Mouse (Mus musculus) forebrain, embryonic 12.5 days (tissue): Measurements from ENCODE around the gene Tmem108. TPM values are rescaled to one million over a fixed set of nuclear protein-coding genes. Genes with fewer than 3 reads are reported as not detected.

Experiments
- ATAC-seq: fragments of 200-750 bp; cut with Nextera tagmentation; 2 replicates; pipeline ENCODE4 v1.8.0; 2017; ENCODE audit warnings: moderate TSS enrichment; ENCODE audit not compliant: low FRiP score
- H3K27ac ChIP-seq: fragments of 300-500 bp; sonication (generic); 2 replicates; pipeline ENCODE4 v1.5.1; 2016; ENCODE audit warnings: mild to moderate bottlenecking
- H3K27me3 ChIP-seq: fragments of 300-500 bp; sonication (generic); 2 replicates; pipeline ENCODE4 v1.6.1; 2016; ENCODE audit warnings: mild to moderate bottlenecking
- H3K36me3 ChIP-seq: fragments of 300-500 bp; sonication (generic); replicated peaks from 2 replicates; pipeline ENCODE4 v1.6.1; 2016; ENCODE audit warnings: mild to moderate bottlenecking
- H3K4me1 ChIP-seq: fragments of 300-500 bp; sonication (generic); 2 replicates; pipeline ENCODE4 v1.6.1; 2016
- H3K4me2 ChIP-seq: fragments of 300-500 bp; sonication (generic); 2 replicates; pipeline ENCODE4 v1.6.1; 2016; ENCODE audit warnings: mild to moderate bottlenecking, moderate library complexity
- H3K4me3 ChIP-seq: fragments of 300-500 bp; sonication (generic); replicated peaks from 2 replicates; pipeline ENCODE4 v1.5.1; 2016; ENCODE audit warnings: mild to moderate bottlenecking
- H3K9ac ChIP-seq: fragments of 300-500 bp; sonication (generic); 2 replicates; pipeline ENCODE4 v1.6.1; 2016; ENCODE audit warnings: mild to moderate bottlenecking
- H3K9me3 ChIP-seq: fragments of 300-500 bp; sonication (generic); 2 replicates; pipeline ENCODE4 v1.6.1; 2016
- WGBS: fragments of 180-500 bp; shearing (Covaris S2); methylation state at CpG from one replicate; pipeline ENCODE4 v1.1.7; 2016; 5-methylcytosine and 5-hydroxymethylcytosine counted together
- polyA plus RNA-seq: library from polyadenylated mRNA; unstranded; fragments of >200 nt; fragmentation: Nextera tagmentation; extraction: Ambion mirVana; gene quantifications from 2 replicates; pipeline ENCODE4 v1.2.1, GENCODE M21; 2016

Gene Tmem108
- polyA plus RNA-seq, 1 experiment from 2014 or later, result 34.5 TPM

- peaks cover 22% of the 10 kb centered on the region for H3K4me1 ChIP-seq
- WGBS, result 21% methylated on average over 7 of the region's 7 CpGs
- peaks cover 6% of the 10 kb centered on the region; the same call in 1 of the 2 replicates for H3K9me3 ChIP-seq
- peak overlapping the region; percentile 66 for H3K27ac ChIP-seq
- no peak overlapping the region for H3K4me3 ChIP-seq
- peaks cover 4% of the 10 kb centered on the region; the same call in 1 of the 2 replicates for H3K27me3 ChIP-seq
- H3K36me3 ChIP-seq, result no peaks in the 10 kb centered on the region
- H3K9ac ChIP-seq, result no peak overlapping the region
- H3K4me2 ChIP-seq, result peak overlapping the region; percentile 38
- ATAC-seq, result peak; percentile 67; the same call in 1 of the 2 replicates
Measured at GRCm38 (mm10) chr9:103443824-103444185, 317.8 kb downstream of the Tmem108 start.

GRCm38 (mm10) chr9:103443121-103443823, 318.4 kb downstream of the Tmem108 start:
- Histone ChIP-seq H3K4me1 (peaks cover 22% of the 10 kb centered on the region), H3K4me3 (no peak overlapping the region), H3K9ac (no peak overlapping the region), H3K27me3 (peaks cover 4% of the 10 kb centered on the region; the same call in 1 of the 2 replicates), H3K36me3 (no peaks in the 10 kb centered on the region), H3K4me2 (peak overlapping the region; percentile 38), H3K27ac (peak overlapping the region; percentile 66), H3K9me3 (peaks cover 6% of the 10 kb centered on the region; the same call in 1 of the 2 replicates)
- peak; percentile 74; the same call in 1 of the 2 replicates for ATAC-seq
- WGBS, result 12% methylated on average over 13 of the region's 13 CpGs

DNA sequence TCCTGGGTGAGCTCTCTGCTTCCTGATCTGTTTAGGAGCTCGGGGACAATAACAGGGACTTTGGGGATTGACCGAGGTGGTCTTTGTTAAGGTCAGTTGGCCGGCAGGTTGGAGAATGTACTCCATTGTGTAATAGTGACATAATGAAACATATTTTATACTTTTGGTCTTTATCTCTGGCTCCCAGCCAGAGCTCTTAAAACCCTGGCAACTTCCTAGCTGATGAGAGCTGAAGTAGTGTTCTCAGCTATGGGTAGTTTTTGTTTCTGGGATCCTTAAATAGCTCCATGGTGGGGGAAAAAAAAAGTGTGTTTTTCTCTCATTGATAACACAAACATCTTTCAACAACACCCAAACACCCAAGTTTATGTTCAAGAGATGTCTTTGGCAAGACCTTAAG, 321.0 kb downstream of the Tmem108 start:
- no peak for ATAC-seq
- Histone ChIP-seq H3K27ac (no peak overlapping the region), H3K4me3 (no peak overlapping the region), H3K36me3 (no peaks in the 10 kb centered on the region), H3K9me3 (peaks cover 6% of the 10 kb centered on the region; the same call in 1 of the 2 replicates), H3K4me2 (no peak overlapping the region), H3K9ac (no peak overlapping the region), H3K4me1 (peaks cover 22% of the 10 kb centered on the region), H3K27me3 (peaks cover 4% of the 10 kb centered on the region; the same call in 1 of the 2 replicates)
- WGBS, result 59% methylated on average over 3 of the region's 3 CpGs

- Histone ChIP-seq H3K4me2 (no peak overlapping the region), H3K9ac (no peak overlapping the region), H3K9me3 (no peaks in the 10 kb centered on the region), H3K4me1 (peaks cover 3% of the 10 kb centered on the region), H3K27ac (no peak overlapping the region), H3K4me3 (no peak overlapping the region), H3K27me3 (peaks cover 4% of the 10 kb centered on the region; the same call in 1 of the 2 replicates), H3K36me3 (no peaks in the 10 kb centered on the region)
- 90% methylated on average over 5 of the region's 5 CpGs for WGBS
- ATAC-seq, result no peak
Measured at GRCm38 (mm10) chr9:103437104-103437503, 324.5 kb downstream of the Tmem108 start.

DNA sequence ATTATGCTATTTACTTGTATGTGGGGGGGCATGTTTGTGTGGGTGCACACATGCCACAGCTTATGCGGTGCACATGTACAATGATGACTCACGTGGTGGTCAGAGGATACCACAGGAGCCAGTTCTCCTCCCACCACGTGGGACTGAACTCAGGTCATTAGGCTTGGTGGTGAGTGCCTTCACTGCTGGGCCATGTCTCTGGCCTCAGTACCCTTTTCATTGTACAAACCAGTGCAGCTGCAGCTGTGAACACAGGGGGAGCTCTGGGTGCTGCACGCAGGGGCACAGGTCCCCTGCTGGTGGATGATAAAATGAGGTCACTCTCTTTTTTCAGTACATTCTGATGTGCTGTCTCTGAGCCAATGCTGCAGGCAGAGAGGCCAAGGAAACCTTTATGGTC, 327.5 kb downstream of the Tmem108 start:
- no peak overlapping the region for H3K4me3 ChIP-seq
- no peak for ATAC-seq
- peaks cover 8% of the 10 kb centered on the region for H3K4me1 ChIP-seq
- H3K36me3 ChIP-seq, result no peaks in the 10 kb centered on the region
- no peak overlapping the region for H3K27ac ChIP-seq
- no peaks in the 10 kb centered on the region for H3K9me3 ChIP-seq
- H3K4me2 ChIP-seq, result no peak overlapping the region
- no peaks in the 10 kb centered on the region for H3K27me3 ChIP-seq
- 54% methylated on average over 4 of the region's 4 CpGs for WGBS
- no peak overlapping the region for H3K9ac ChIP-seq

Other genes starting within 250 kb of the Tmem108 start
- gene Nphp3, start 240.7 kb upstream of the Tmem108 start, polyA plus RNA-seq, result 6.2 and 6.6 TPM in 2 replicates